Mouse (Mus musculus): ENCODE measurements around the gene Sept9. TPM values are rescaled to one million over a fixed set of nuclear protein-coding genes. Genes with fewer than 3 reads are reported as not detected.

The Sept9 gene
- polyA plus RNA-seq, 1 experiment = not detected

- H3K27ac ChIP-seq (ENCODE audit: insufficient read depth, low read depth, low read length) = no peak overlapping the region
- no peak overlapping the region for H3K4me3 ChIP-seq (ENCODE audit: insufficient read depth, low read depth, low read length)
- no peak for TF ChIP-seq CTCF (IDR thresholded peaks at IDR 0.05; ENCODE audit: insufficient read depth, low read depth, low read length)
- no peak for TF ChIP-seq POLR2A (IDR thresholded peaks at IDR 0.05; ENCODE audit: insufficient read depth, low read depth, low read length)
- 24% methylated on average over 6 of the region's 6 CpGs for WGBS
- peaks cover 18% of the 10 kb centered on the region for H3K4me1 ChIP-seq (ENCODE audit: control insufficient read depth, insufficient read depth, low read length)
These were observed 102.3 kb downstream of the Sept9 start for GRCm38 (mm10) chr11:117301716-117302115.

- TF ChIP-seq CTCF (IDR thresholded peaks at IDR 0.05; ENCODE audit: insufficient read depth, low read depth, low read length) (no peak), POLR2A (IDR thresholded peaks at IDR 0.05; ENCODE audit: insufficient read depth, low read depth, low read length) (no peak)
These were observed 102.9 kb downstream of the Sept9 start for GRCm38 (mm10) chr11:117302371-117302770.

GRCm38 (mm10) chr11:117305509-117306188 lies 106.2 kb downstream of the Sept9 start:
- no peak overlapping the region for H3K27ac ChIP-seq (ENCODE audit: insufficient read depth, low read depth, low read length)
- WGBS = 81% methylated on average over 7 of the region's 7 CpGs
- peaks cover 46% of the 10 kb centered on the region for H3K4me1 ChIP-seq (ENCODE audit: control insufficient read depth, insufficient read depth, low read length)
- TF ChIP-seq CTCF (IDR thresholded peaks at IDR 0.05; ENCODE audit: insufficient read depth, low read depth, low read length) (no peak), POLR2A (IDR thresholded peaks at IDR 0.05; ENCODE audit: insufficient read depth, low read depth, low read length) (no peak)
- no peak overlapping the region for H3K4me3 ChIP-seq (ENCODE audit: insufficient read depth, low read depth, low read length)

More at GRCm38 (mm10) chr11:117302371-117302770, 102.9 kb downstream of the Sept9 start:
- Histone ChIP-seq H3K4me3 (ENCODE audit: insufficient read depth, low read depth, low read length) (no peak overlapping the region), H3K27ac (ENCODE audit: insufficient read depth, low read depth, low read length) (no peak overlapping the region), H3K4me1 (ENCODE audit: control insufficient read depth, insufficient read depth, low read length) (peaks cover 17% of the 10 kb centered on the region)
- WGBS = 92% methylated on average over 5 of the region's 5 CpGs

DNA sequence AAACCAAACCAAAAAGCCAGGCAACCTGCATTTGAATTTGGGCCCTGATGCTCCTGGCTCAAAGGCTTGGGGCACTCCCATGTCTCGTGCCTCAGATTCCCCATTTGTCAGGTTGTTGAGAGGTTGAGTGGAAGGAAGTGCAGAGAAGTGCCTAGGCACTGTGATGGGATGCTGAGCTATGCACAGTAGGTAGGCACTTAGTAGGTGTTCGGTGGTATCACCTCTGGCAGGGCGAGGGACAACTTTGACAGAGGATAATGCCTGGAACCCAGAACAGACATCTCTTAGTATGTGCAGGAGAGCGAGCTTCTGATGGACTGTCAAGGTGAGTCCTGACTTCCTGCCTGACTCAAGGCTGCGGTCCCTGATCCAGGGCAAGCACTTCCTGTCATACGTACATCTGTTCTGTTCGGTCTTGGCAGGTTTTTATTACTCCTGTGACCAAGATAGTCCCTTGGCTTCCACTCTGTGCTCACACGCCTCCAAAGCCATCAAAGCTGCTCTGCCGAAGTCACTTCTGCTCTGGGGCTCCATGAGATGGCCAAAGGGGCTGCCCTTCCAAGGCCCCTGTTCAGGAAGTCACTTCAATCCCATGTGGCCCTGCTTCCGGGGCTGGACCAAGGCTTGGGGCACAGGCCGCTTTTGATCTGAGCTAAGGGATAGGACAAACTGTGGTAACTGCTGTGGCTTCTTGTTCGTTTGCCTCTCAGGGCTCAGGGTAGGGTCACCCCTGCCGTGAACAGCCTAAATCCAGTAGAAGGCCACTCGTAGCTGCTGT lies 107.0 kb downstream of the Sept9 start:
- Histone ChIP-seq H3K27ac (ENCODE audit: insufficient read depth, low read depth, low read length) (no peak overlapping the region), H3K4me1 (ENCODE audit: control insufficient read depth, insufficient read depth, low read length) (peaks cover 54% of the 10 kb centered on the region), H3K4me3 (ENCODE audit: insufficient read depth, low read depth, low read length) (no peak overlapping the region)
- 86% methylated on average over 14 of the region's 14 CpGs for WGBS
- no peak for TF ChIP-seq CTCF (IDR thresholded peaks at IDR 0.05; ENCODE audit: insufficient read depth, low read depth, low read length)
- no peak for TF ChIP-seq POLR2A (IDR thresholded peaks at IDR 0.05; ENCODE audit: insufficient read depth, low read depth, low read length)

- Histone ChIP-seq H3K27ac (ENCODE audit: insufficient read depth, low read depth, low read length) (peak overlapping the region; percentile 8; the same call in 1 of the 2 replicates), H3K4me1 (ENCODE audit: control insufficient read depth, insufficient read depth, low read length) (peaks cover 64% of the 10 kb centered on the region), H3K4me3 (ENCODE audit: insufficient read depth, low read depth, low read length) (no peak overlapping the region; the same call in 1 of the 2 replicates)
- 48% methylated on average over 13 of the region's 13 CpGs for WGBS
- no peak for TF ChIP-seq POLR2A (IDR thresholded peaks at IDR 0.05; ENCODE audit: insufficient read depth, low read depth, low read length)
- no peak for TF ChIP-seq CTCF (IDR thresholded peaks at IDR 0.05; ENCODE audit: insufficient read depth, low read depth, low read length)
These were observed 108.7 kb downstream of the Sept9 start for GRCm38 (mm10) chr11:117307895-117308786.

DNA sequence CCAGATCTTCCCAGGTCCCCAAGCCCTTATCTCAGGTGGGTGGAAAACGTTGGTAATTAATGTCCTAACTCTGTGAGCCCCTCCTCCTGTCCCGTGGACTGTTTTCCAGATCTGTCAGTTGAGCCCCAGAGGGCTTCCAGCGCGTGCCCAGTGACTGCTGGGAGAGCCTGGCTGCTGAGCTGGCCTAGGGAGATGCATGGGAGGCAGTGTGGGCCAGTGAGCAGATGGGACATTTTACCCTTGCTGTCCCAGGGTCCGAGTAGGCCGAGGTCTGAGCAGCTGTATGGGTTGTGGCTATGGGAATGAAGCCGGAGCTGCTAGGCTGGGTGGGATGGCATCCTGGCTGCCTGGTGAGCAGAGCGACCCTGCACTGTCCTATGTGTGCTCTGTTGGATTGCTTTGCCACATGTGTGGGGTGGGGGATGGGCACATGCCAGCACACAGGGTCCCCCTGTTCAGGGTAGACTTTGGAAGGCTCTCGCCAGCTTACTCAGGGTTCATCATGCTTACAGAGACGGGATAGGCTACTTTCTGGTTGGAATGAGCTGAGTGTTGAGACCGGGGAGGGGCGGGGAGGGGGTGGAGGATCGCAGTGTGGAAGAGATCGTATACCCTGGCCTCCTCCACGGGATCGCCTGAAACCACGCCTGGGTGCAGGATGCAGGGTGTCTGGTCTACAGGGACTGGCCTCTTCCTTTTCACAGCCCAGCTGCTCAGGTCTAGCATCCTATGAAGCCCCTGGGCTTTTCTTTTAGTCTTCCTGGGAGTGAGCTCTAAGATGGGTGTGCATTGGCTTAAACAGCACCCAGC lies 109.9 kb downstream of the Sept9 start:
- TF ChIP-seq CTCF (IDR thresholded peaks at IDR 0.05; ENCODE audit: insufficient read depth, low read depth, low read length) (no peak), POLR2A (IDR thresholded peaks at IDR 0.05; ENCODE audit: insufficient read depth, low read depth, low read length) (no peak)
- Histone ChIP-seq H3K4me1 (ENCODE audit: control insufficient read depth, insufficient read depth, low read length) (peaks cover 76% of the 10 kb centered on the region), H3K4me3 (ENCODE audit: insufficient read depth, low read depth, low read length) (no peak overlapping the region), H3K27ac (ENCODE audit: insufficient read depth, low read depth, low read length) (no peak overlapping the region)
- 87% methylated on average over 17 of the region's 17 CpGs for WGBS

- no peak overlapping the region for H3K27ac ChIP-seq (ENCODE audit: insufficient read depth, low read depth, low read length)
- TF ChIP-seq POLR2A (IDR thresholded peaks at IDR 0.05; ENCODE audit: insufficient read depth, low read depth, low read length) = no peak
- TF ChIP-seq CTCF (IDR thresholded peaks at IDR 0.05; ENCODE audit: insufficient read depth, low read depth, low read length) = no peak
- H3K4me1 ChIP-seq (ENCODE audit: control insufficient read depth, insufficient read depth, low read length) = peaks cover 80% of the 10 kb centered on the region
- WGBS = 81% methylated on average over 3 of the region's 3 CpGs
- no peak overlapping the region for H3K4me3 ChIP-seq (ENCODE audit: insufficient read depth, low read depth, low read length)
These were observed 110.4 kb downstream of the Sept9 start for GRCm38 (mm10) chr11:117309918-117310287.
